Mouse (Mus musculus) embryonic facial prominence, embryonic 10.5 days (tissue): ENCODE results near the gene Zmiz1. TPM values are rescaled to one million over a fixed set of nuclear protein-coding genes. Genes with fewer than 3 reads are reported as not detected.

Source experiments
- DNase-seq: peaks from one replicate; pipeline ENCODE4 v3.0.0-alpha.2; 2017; ENCODE audit warnings: low spot score
- H3K27ac ChIP-seq: fragments of 300-500 bp; sonication (generic); replicated peaks from 2 replicates; pipeline ENCODE4 v1.5.1; 2016; ENCODE audit warnings: mild to moderate bottlenecking
- H3K27me3 ChIP-seq: fragments of 300-500 bp; sonication (generic); replicated peaks from 2 replicates; pipeline ENCODE4 v1.6.1; 2016; ENCODE audit warnings: low read depth, mild to moderate bottlenecking; ENCODE audit not compliant: poor library complexity, severe bottlenecking
- H3K36me3 ChIP-seq: fragments of 300-500 bp; sonication (generic); replicated peaks from 2 replicates; pipeline ENCODE4 v1.6.1; 2016; ENCODE audit warnings: mild to moderate bottlenecking, moderate library complexity
- H3K4me1 ChIP-seq: fragments of 300-500 bp; sonication (generic); 2 replicates; pipeline ENCODE4 v1.6.1; 2016
- H3K4me3 ChIP-seq: fragments of 300-500 bp; sonication (generic); 2 replicates; pipeline ENCODE4 v1.5.1; 2016; ENCODE audit warnings: mild to moderate bottlenecking, moderate library complexity
- H3K9me3 ChIP-seq: fragments of 300-500 bp; sonication (generic); 2 replicates; pipeline ENCODE4 v1.6.1; 2016; ENCODE audit warnings: mild to moderate bottlenecking
- WGBS: fragments of 180-500 bp; shearing (Covaris S2); methylation state at CpG from one replicate; pipeline ENCODE4 v1.1.7; 2016; 5-methylcytosine and 5-hydroxymethylcytosine counted together
- polyA plus RNA-seq: library from polyadenylated mRNA; unstranded; fragments of >200 nt; fragmentation: Nextera tagmentation; extraction: Ambion mirVana; gene quantifications from 2 replicates; pipeline ENCODE4 v1.2.1, GENCODE M21; 2016

Gene Zmiz1
- polyA plus RNA-seq, 1 experiment from 2014 or later = 42.8 TPM

GRCm38 (mm10) chr14:25615602-25616001, 156.6 kb downstream of the Zmiz1 start:
- H3K27me3 ChIP-seq = no peaks in the 10 kb centered on the region
- no peaks in the 10 kb centered on the region for H3K9me3 ChIP-seq
- DNase-seq = no peak
- H3K4me3 ChIP-seq = no peak overlapping the region
- peaks cover 86% of the 10 kb centered on the region for H3K36me3 ChIP-seq
- 0 out of 2 replicates have a peak overlapping the region, but pooled peaks have one; percentile 2 for H3K27ac ChIP-seq
- H3K4me1 ChIP-seq = peaks cover 77% of the 10 kb centered on the region
- WGBS = 93% methylated on average over 8 of the region's 8 CpGs

GRCm38 (mm10) chr14:25616009-25616723, 157.2 kb downstream of the Zmiz1 start:
- peaks cover 77% of the 10 kb centered on the region for H3K4me1 ChIP-seq
- H3K36me3 ChIP-seq = peaks cover 81% of the 10 kb centered on the region
- 0 out of 2 replicates have a peak overlapping the region, but pooled peaks have one; percentile 2 for H3K27ac ChIP-seq

DNA sequence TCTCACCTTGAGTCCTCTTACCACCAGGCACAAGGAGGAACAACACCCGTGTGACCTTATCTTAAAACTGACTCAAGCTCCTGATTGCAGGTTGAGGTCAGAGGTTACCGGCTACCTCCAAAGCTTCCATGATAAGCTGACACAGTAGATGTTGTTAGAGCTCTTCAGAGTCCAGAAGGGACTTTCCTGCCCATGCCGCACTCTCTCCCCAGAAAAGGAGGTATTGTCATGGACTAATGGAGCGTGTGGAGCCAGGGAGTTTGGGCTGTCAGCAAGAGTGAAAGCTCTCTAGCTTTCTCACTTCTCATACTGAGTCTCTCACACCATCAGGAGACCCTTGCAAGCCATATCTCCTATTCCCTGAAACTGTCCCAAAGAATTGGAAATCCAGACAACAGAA, 158.3 kb downstream of the Zmiz1 start:
- Histone ChIP-seq H3K36me3 (peaks cover 80% of the 10 kb centered on the region), H3K4me1 (peaks cover 76% of the 10 kb centered on the region), H3K9me3 (no peaks in the 10 kb centered on the region), H3K27me3 (no peaks in the 10 kb centered on the region), H3K4me3 (no peak overlapping the region), H3K27ac (no peak overlapping the region)
- no peak for DNase-seq
- 65% methylated on average over 4 of the region's 4 CpGs for WGBS

More at GRCm38 (mm10) chr14:25616009-25616723, 157.2 kb downstream of the Zmiz1 start:
- no peak for DNase-seq
- WGBS = 88% methylated on average over 15 of the region's 15 CpGs
- H3K4me3 ChIP-seq = no peak overlapping the region
- no peaks in the 10 kb centered on the region for H3K27me3 ChIP-seq
- no peaks in the 10 kb centered on the region for H3K9me3 ChIP-seq

DNA sequence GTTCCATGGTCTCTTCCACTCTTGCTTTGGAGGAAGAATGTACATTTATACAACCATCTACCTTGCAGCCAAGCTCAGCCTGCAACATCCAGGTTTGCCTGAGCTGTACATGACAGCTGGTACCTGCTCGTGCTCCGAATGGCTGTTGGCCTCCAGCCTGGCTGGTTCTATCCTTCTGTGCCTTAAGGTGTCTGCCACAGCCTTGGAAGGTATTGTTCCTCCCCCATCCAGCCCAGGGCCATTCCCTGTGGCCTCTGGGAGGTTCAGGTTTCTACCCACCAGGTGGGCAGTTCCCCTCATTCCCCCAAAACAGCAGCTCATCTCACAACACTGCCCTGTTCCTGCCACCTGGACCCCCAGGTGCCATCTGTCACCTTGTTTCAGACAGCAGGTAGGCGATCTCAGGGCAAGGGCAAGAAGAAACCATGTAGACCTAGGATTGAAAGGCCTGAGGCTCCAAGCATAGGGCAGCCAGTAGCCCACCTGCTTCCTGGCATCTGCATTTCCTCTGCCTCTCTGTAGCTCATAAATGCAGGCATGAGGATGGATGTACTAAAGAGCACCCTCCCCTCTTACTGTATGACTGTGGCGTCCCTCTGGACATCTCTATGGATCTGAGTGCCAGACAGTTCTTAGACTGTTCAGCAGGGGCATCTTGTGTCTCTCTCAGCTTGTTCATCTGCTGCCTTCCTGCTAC, 160.2 kb downstream of the Zmiz1 start:
- no peak overlapping the region for H3K4me3 ChIP-seq
- no peaks in the 10 kb centered on the region for H3K9me3 ChIP-seq
- no peak for DNase-seq
- 81% methylated on average over 4 of the region's 4 CpGs for WGBS
- peaks cover 86% of the 10 kb centered on the region for H3K4me1 ChIP-seq
- no peaks in the 10 kb centered on the region for H3K27me3 ChIP-seq
- H3K36me3 ChIP-seq = peaks cover 85% of the 10 kb centered on the region
- no peak overlapping the region for H3K27ac ChIP-seq

DNA sequence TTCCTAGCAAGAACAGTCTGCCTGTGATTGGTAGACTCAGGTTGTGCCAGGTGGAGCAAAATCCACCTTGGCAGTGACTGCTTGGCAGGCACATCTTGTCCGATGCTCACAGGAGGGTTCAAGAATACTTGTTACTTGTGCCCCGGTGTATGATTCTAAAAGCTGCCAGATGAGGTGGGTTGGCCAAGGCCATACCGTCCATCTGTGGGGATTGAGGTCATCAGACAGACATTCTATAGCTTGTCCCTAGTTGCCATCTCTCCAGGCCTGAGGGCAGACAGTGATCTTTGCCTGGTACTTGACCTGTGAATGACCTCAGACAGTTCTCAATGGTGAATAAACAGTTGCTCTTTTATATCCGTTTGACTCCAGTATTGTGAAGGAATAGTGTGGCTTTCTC, 161.8 kb downstream of the Zmiz1 start:
- Histone ChIP-seq H3K9me3 (no peaks in the 10 kb centered on the region), H3K4me3 (no peak overlapping the region), H3K27ac (no peak overlapping the region), H3K36me3 (peaks cover 85% of the 10 kb centered on the region), H3K4me1 (peaks cover 76% of the 10 kb centered on the region), H3K27me3 (no peaks in the 10 kb centered on the region)
- WGBS = 46% methylated on average over 4 of the region's 4 CpGs
- DNase-seq = no peak

DNA sequence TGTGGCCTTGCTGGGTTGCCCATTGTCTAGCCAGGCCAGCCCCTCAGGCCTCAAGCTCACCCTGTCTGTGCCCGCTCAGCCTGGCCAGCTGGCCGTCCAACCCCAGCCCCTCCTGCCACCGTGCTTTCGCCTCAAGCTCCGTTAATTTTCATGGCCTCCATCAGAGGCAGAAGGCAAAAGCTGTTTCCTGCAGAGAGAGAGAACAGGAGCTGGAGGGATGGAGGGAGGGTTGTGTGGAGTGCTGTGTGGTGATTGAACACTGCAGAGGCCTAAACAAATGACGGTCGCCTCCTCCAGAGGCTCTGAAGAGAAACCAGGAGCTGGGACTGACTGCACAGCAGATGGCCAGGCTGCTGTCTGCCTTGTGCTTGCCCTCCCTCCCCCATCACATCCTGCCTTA, 164.7 kb downstream of the Zmiz1 start:
- no peak for DNase-seq
- Histone ChIP-seq H3K4me3 (no peak overlapping the region), H3K27ac (peak overlapping the region; percentile 49), H3K9me3 (no peaks in the 10 kb centered on the region), H3K27me3 (no peaks in the 10 kb centered on the region), H3K36me3 (peaks cover 85% of the 10 kb centered on the region), H3K4me1 (peaks cover 68% of the 10 kb centered on the region)
- WGBS = 69% methylated on average over 7 of the region's 7 CpGs

- Histone ChIP-seq H3K4me3 (no peak overlapping the region), H3K27me3 (no peaks in the 10 kb centered on the region), H3K9me3 (no peaks in the 10 kb centered on the region), H3K36me3 (peaks cover 85% of the 10 kb centered on the region), H3K4me1 (peaks cover 62% of the 10 kb centered on the region), H3K27ac (no peak overlapping the region)
- WGBS = 88% methylated on average over 6 of the region's 6 CpGs
- DNase-seq = no peak
Observed at GRCm38 (mm10) chr14:25624659-25625058, 165.7 kb downstream of the Zmiz1 start.

- WGBS = 85% methylated on average over 3 of the region's 3 CpGs
- Histone ChIP-seq H3K9me3 (no peaks in the 10 kb centered on the region), H3K27ac (no peak overlapping the region), H3K4me3 (no peak overlapping the region), H3K36me3 (peaks cover 95% of the 10 kb centered on the region), H3K4me1 (peaks cover 38% of the 10 kb centered on the region), H3K27me3 (no peaks in the 10 kb centered on the region)
- no peak for DNase-seq
Observed at GRCm38 (mm10) chr14:25627599-25628255, 168.7 kb downstream of the Zmiz1 start.

DNA sequence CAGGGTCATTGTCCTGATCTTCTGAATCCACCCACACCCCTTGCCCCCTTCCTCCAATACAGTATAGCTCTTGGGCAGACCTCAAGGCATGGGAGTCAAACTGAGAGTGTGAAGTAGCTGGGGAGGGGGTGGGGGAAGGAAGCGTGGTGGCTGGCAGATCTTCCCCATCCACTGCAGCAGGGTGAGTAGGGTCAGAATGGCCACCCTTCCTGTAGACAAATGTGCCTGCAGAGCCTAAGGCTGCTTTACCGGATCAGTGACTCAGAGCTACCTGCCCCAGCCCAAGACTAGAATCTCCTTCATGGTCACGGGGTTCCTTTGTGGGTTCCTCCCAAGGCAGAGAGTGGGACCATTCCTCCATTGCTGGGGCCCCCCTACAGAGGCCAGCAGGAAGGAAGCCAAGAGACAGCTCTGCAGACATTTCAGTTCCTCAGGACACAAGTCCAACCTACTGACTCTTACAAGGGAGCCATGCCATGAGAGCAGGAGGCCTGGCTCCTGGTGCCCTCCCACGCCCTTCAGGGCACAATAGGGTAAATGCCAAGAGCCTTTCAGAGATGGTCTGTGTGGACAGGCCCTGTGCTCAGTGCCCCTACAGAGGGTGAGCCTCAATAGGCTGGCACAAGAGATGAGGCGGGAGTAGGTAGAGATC, 169.6 kb downstream of the Zmiz1 start:
- Histone ChIP-seq H3K36me3 (peaks cover 90% of the 10 kb centered on the region), H3K27ac (no peak overlapping the region)
- no peak for DNase-seq

DNA sequence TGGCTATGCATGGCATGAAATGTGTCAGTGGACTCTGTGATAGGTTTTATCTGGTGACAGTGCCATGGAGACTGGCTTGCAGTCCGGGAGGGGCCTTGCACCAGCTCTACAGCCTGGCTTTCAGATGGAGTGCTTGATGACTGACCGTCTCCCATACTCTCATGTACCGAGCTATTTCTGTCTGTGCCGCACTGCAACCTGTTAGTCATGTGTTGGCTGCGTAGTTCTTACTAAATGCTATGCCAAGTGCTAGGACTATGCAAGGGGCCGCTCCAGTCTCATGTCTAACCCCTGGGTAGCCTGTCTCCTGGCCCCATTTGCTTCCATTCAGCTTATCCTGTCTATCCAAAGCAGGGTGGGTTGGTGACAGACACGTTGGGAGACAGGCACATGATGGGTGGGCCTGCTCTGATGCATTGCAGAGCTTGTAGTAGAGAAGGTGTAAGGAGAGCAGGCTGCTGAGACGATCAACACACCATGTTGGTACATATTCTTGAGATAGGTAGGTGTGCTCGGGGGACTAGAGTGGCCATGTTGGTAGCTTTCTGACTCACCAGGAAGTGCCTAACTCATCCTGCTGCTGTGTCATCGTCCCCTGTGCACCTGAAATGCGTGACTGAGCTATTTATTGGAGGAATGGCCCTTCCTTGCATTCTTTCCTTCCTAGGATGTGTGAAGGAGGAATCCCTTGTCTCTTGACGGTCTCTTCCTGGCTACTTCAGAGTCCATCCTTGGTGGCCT, 171.1 kb downstream of the Zmiz1 start:
- Histone ChIP-seq H3K36me3 (peaks cover 88% of the 10 kb centered on the region), H3K4me3 (no peak overlapping the region), H3K27me3 (no peaks in the 10 kb centered on the region), H3K9me3 (no peaks in the 10 kb centered on the region), H3K4me1 (peaks cover 34% of the 10 kb centered on the region), H3K27ac (no peak overlapping the region)
- 84% methylated on average over 12 of the region's 12 CpGs for WGBS
- DNase-seq = no peak

More for the DNA sequence above, 169.6 kb downstream of the Zmiz1 start:
- no peaks in the 10 kb centered on the region for H3K9me3 ChIP-seq
- 84% methylated on average over 5 of the region's 5 CpGs for WGBS
- H3K4me1 ChIP-seq = peaks cover 36% of the 10 kb centered on the region
- no peaks in the 10 kb centered on the region for H3K27me3 ChIP-seq
- H3K4me3 ChIP-seq = no peak overlapping the region

GRCm38 (mm10) chr14:25630647-25631409, 171.8 kb downstream of the Zmiz1 start:
- 92% methylated on average over 7 of the region's 7 CpGs for WGBS
- no peak for DNase-seq
- no peak overlapping the region for H3K27ac ChIP-seq
- no peak overlapping the region for H3K4me3 ChIP-seq
- H3K9me3 ChIP-seq = no peaks in the 10 kb centered on the region
- H3K4me1 ChIP-seq = peaks cover 36% of the 10 kb centered on the region
- H3K27me3 ChIP-seq = no peaks in the 10 kb centered on the region
- H3K36me3 ChIP-seq = peaks cover 88% of the 10 kb centered on the region
